Mouse (Mus musculus) monocyte, adult 5-6 weeks (primary cell): ENCODE measurements around the gene Plagl1. TPM values are rescaled to one million over a fixed set of nuclear protein-coding genes. Genes with fewer than 3 reads are reported as not detected.

ENCODE experiments used
- ATAC-seq: fragments of 153-309, 156-312 bp; replicated peaks from 2 replicates; pipeline ENCODE4 v1.8.0; 2017; ENCODE audit warnings: mild to moderate bottlenecking; ENCODE audit not compliant: low TSS enrichment, insufficient number of reproducible peaks, severe bottlenecking, poor library complexity, low FRiP score
- total RNA-seq: library from RNA; stranded (forward); fragments of 200-1000, 200-491, 200-594 nt; gene quantifications from 3 replicates; pipeline ENCODE4 v1.2.3, GENCODE M21; 2017

Plagl1 gene
- total RNA-seq, 1 experiment from 2014 or later = 1.8 TPM

GRCm38 (mm10) chr10:13172798-13173221 is 112.5 kb downstream of the Plagl1 start:
- ATAC-seq = no peak

GRCm38 (mm10) chr10:13175866-13176265 is 115.6 kb downstream of the Plagl1 start:
- no peak for ATAC-seq

GRCm38 (mm10) chr10:13177973-13178624 is 117.8 kb downstream of the Plagl1 start, which contains the start of gene Zc2hc1b:
Gene Zc2hc1b (minus strand): TSS chr10:13178023.
- no peak for ATAC-seq

GRCm38 (mm10) chr10:13180211-13180610 is 119.9 kb downstream of the Plagl1 start:
- no peak for ATAC-seq

Other genes starting within 250 kb of the Plagl1 start
- 61.8 to 169 TPM (median 72.5 TPM) in 3 replicates for gene Utrn, start 191.1 kb upstream of the Plagl1 start, total RNA-seq
- 36.7 to 65.0 TPM (median 55.4 TPM) in 3 replicates for gene Stx11, start 96.2 kb upstream of the Plagl1 start, total RNA-seq
- gene Sf3b5, start 55.2 kb upstream of the Plagl1 start, total RNA-seq = 9.3 to 13.9 TPM (median 10.2 TPM) in 3 replicates
- not detected in 3 replicates for gene Zc2hc1b, start 117.5 kb downstream of the Plagl1 start, total RNA-seq
- gene Ltv1, start 132.7 kb downstream of the Plagl1 start, total RNA-seq = 33.5 to 55.7 TPM (median 50.1 TPM) in 3 replicates